In genomic region chr2:35662738-35663550, GRCm38 (mm10) we compare ENCODE assay signal across 8 mouse cellular contexts.
DNase-seq lines count a peak whose midpoint lies in the region; ATAC-seq lines count a peak whose summit lies in the region.

No protein-coding gene starts in this region.

- H3K27me3 ChIP-seq in kidney, embryonic 16.5 days (ENCODE audit: insufficient read depth, low read length) = no peaks in the 10 kb centered on the region
- no peaks in the 10 kb centered on the region for H3K27me3 ChIP-seq in hindbrain, embryonic 12.5 days
- no peaks in the 10 kb centered on the region for H3K27me3 ChIP-seq in midbrain, embryonic 12.5 days

- H3K9me3 ChIP-seq in kidney, embryonic 16.5 days (ENCODE audit: low read length) = no peaks in the 10 kb centered on the region
- no peaks in the 10 kb centered on the region for H3K9me3 ChIP-seq in hindbrain, embryonic 12.5 days (replicated peaks)
- no peaks in the 10 kb centered on the region for H3K9me3 ChIP-seq in midbrain, embryonic 12.5 days

- H3K4me2 ChIP-seq in kidney, embryonic 16.5 days (replicated peaks; ENCODE audit: low read depth, low read length) = peak overlapping the region; percentile 91
- peak overlapping the region; percentile 79 for H3K4me2 ChIP-seq in hindbrain, embryonic 12.5 days (replicated peaks)
- H3K4me2 ChIP-seq in midbrain, embryonic 12.5 days (replicated peaks) = peak overlapping the region; percentile 82

- DNase-seq in kidney, adult 11 months = no peak
- peak; percentile 56 for DNase-seq in embryo, embryonic 10 days (ENCODE audit: low spot score)
- no peak for DNase-seq in adrenal gland, adult 8-10 months
- DNase-seq in kidney, adult 18-20 months = no peak

- peak overlapping the region; percentile 93; the same call in 1 of the 2 replicates for H3K9ac ChIP-seq in kidney, embryonic 16.5 days (replicated peaks; ENCODE audit: low read length)
- H3K9ac ChIP-seq in hindbrain, embryonic 12.5 days = peak overlapping the region; percentile 94
- peak overlapping the region; percentile 94 for H3K9ac ChIP-seq in midbrain, embryonic 12.5 days (replicated peaks)

- H3K4me3 ChIP-seq in kidney, embryonic 16.5 days (ENCODE audit: low read length) = peak overlapping the region; percentile 88
- H3K4me3 ChIP-seq in hindbrain, embryonic 12.5 days = peak overlapping the region; percentile 79
- peak overlapping the region; percentile 91 for H3K4me3 ChIP-seq in midbrain, embryonic 12.5 days

- ATAC-seq in kidney, embryonic 16.5 days (ENCODE audit: low FRiP score, low TSS enrichment) = no peak
- peak; percentile 23 for ATAC-seq in hindbrain, embryonic 12.5 days (ENCODE audit: low FRiP score)
- ATAC-seq in midbrain, embryonic 12.5 days (ENCODE audit: low FRiP score, low read depth) = 0 out of 2 replicates have a peak, but pooled peaks have one; percentile 14
- ATAC-seq in activated CD4-positive, CD25-positive, alpha-beta regulatory T cell, adult 4 months = no peak

- H3K36me3 ChIP-seq in kidney, embryonic 16.5 days (ENCODE audit: insufficient read depth, low read length) = no peaks in the 10 kb centered on the region
- no peaks in the 10 kb centered on the region for H3K36me3 ChIP-seq in hindbrain, embryonic 12.5 days
- no peaks in the 10 kb centered on the region for H3K36me3 ChIP-seq in midbrain, embryonic 12.5 days

- 15% methylated on average over 26 of the region's 26 CpGs for WGBS in kidney, embryonic 16.5 days
- WGBS in hindbrain, embryonic 12.5 days = 7% methylated on average over 26 of the region's 26 CpGs
- 5% methylated on average over 26 of the region's 26 CpGs for WGBS in midbrain, embryonic 12.5 days

- H3K4me1 ChIP-seq in kidney, embryonic 16.5 days (ENCODE audit: insufficient read depth, low read length) = peaks cover 39% of the 10 kb centered on the region
- H3K4me1 ChIP-seq in hindbrain, embryonic 12.5 days = peaks cover 53% of the 10 kb centered on the region
- peaks cover 31% of the 10 kb centered on the region for H3K4me1 ChIP-seq in midbrain, embryonic 12.5 days

- no peak overlapping the region for H3K27ac ChIP-seq in kidney, embryonic 16.5 days (ENCODE audit: low read length)
- peak overlapping the region; percentile 66 for H3K27ac ChIP-seq in hindbrain, embryonic 12.5 days
- peak overlapping the region; percentile 90 for H3K27ac ChIP-seq in midbrain, embryonic 12.5 days (replicated peaks)

Comparison
In these comparisons a context has a peak if more than half of its experiments do, and no peak if none do; other contexts are left out.
1. ATAC-seq: peak in hindbrain, embryonic 12.5 days (single experiment) and midbrain, embryonic 12.5 days (single experiment); none in kidney, embryonic 16.5 days (single experiment) and activated CD4-positive, CD25-positive, alpha-beta regulatory T cell, adult 4 months (single experiment).
2. Peak in every context shown above with its lines, with median percentiles within 50 percentile points of each other: H3K4me2 ChIP-seq, H3K4me3 ChIP-seq and H3K9ac ChIP-seq.